Mouse (Mus musculus) forebrain, embryonic 10.5 days (tissue): Measurements from ENCODE around the gene Lrrc72. TPM values are rescaled to one million over a fixed set of nuclear protein-coding genes. Genes with fewer than 3 reads are reported as not detected.

Experiments used
- DNase-seq: peaks from one replicate; pipeline ENCODE4 v3.0.0-alpha.2; 2017; ENCODE audit warnings: low spot score; ENCODE audit errors: extremely low spot score
- H3K27ac ChIP-seq: fragments of 300-500 bp; sonication (generic); 2 replicates; pipeline ENCODE4 v1.5.1; 2016; ENCODE audit warnings: mild to moderate bottlenecking
- H3K27me3 ChIP-seq: fragments of 300-500 bp; sonication (generic); 2 replicates; pipeline ENCODE4 v1.6.1; 2016; ENCODE audit warnings: mild to moderate bottlenecking; ENCODE audit not compliant: poor library complexity, severe bottlenecking
- H3K36me3 ChIP-seq: fragments of 300-500 bp; sonication (generic); replicated peaks from 2 replicates; pipeline ENCODE4 v1.6.1; 2016; ENCODE audit warnings: mild to moderate bottlenecking, moderate library complexity
- H3K4me1 ChIP-seq: fragments of 300-500 bp; sonication (generic); 2 replicates; pipeline ENCODE4 v1.6.1; 2016
- H3K4me3 ChIP-seq: fragments of 300-500 bp; sonication (generic); 2 replicates; pipeline ENCODE4 v1.5.1; 2016; ENCODE audit warnings: mild to moderate bottlenecking, moderate library complexity
- H3K9me3 ChIP-seq: fragments of 300-500 bp; sonication (generic); 2 replicates; pipeline ENCODE4 v1.6.1; 2016; ENCODE audit warnings: mild to moderate bottlenecking, moderate library complexity
- whole genome bisulfite sequencing: fragments of 180-500 bp; shearing (Covaris S2); methylation state at CpG from one replicate; pipeline ENCODE4 v1.1.7; 2016; 5-methylcytosine and 5-hydroxymethylcytosine counted together
- polyA plus RNA-seq: library from polyadenylated mRNA; unstranded; fragments of >200 nt; fragmentation: Nextera tagmentation; extraction: Ambion mirVana; gene quantifications from 2 replicates; pipeline ENCODE4 v1.2.1, GENCODE M21; 2016

Gene Lrrc72
- polyA plus RNA-seq = not detected in 2 replicates

- H3K27me3 ChIP-seq = no peaks in the 10 kb centered on the region
- no peaks in the 10 kb centered on the region for H3K36me3 ChIP-seq
- no peak within 1 kb of the TSS for H3K27ac ChIP-seq
- no peaks in the 10 kb centered on the region for H3K4me1 ChIP-seq
- no peak within 1 kb of the TSS for H3K4me3 ChIP-seq
- DNase-seq = no peak
- 90% methylated on average over 9 of the region's 9 CpGs for WGBS
- no peaks in the 10 kb centered on the region for H3K9me3 ChIP-seq
Observed at GRCm38 (mm10) chr12:36253298-36253697, at the start of gene Lrrc72. Lrrc72 (minus strand) TSS chr12:36253398.

- no peaks in the 10 kb centered on the region for H3K27me3 ChIP-seq
- H3K9me3 ChIP-seq = no peaks in the 10 kb centered on the region
- no peak overlapping the region for H3K4me3 ChIP-seq
- 89% methylated on average over 12 of the region's 12 CpGs for WGBS
- no peak for DNase-seq
- H3K4me1 ChIP-seq = no peaks in the 10 kb centered on the region
- H3K36me3 ChIP-seq = no peaks in the 10 kb centered on the region
- no peak overlapping the region for H3K27ac ChIP-seq
Observed at GRCm38 (mm10) chr12:36302326-36302725, 49.1 kb upstream of the Lrrc72 start.

- Histone ChIP-seq H3K27me3 (no peaks in the 10 kb centered on the region), H3K9me3 (no peaks in the 10 kb centered on the region), H3K27ac (no peak overlapping the region), H3K4me1 (no peaks in the 10 kb centered on the region), H3K36me3 (no peaks in the 10 kb centered on the region), H3K4me3 (no peak overlapping the region)
- 88% methylated on average over 6 of the region's 6 CpGs for WGBS
- DNase-seq = no peak
Observed at GRCm38 (mm10) chr12:36291346-36291745, 38.1 kb upstream of the Lrrc72 start.

- H3K36me3 ChIP-seq = no peaks in the 10 kb centered on the region
- no peaks in the 10 kb centered on the region for H3K4me1 ChIP-seq
- no peak for DNase-seq
- H3K27me3 ChIP-seq = no peaks in the 10 kb centered on the region
- 88% methylated on average over 4 of the region's 4 CpGs for WGBS
- H3K27ac ChIP-seq = no peak overlapping the region
- H3K9me3 ChIP-seq = no peaks in the 10 kb centered on the region
- no peak overlapping the region for H3K4me3 ChIP-seq
Observed at GRCm38 (mm10) chr12:36290465-36290864, 37.3 kb upstream of the Lrrc72 start.

GRCm38 (mm10) chr12:36289634-36290033 lies 36.4 kb upstream of the Lrrc72 start:
- 93% methylated on average over 8 of the region's 8 CpGs for WGBS
- H3K4me1 ChIP-seq = no peaks in the 10 kb centered on the region
- DNase-seq = no peak

GRCm38 (mm10) chr12:36274823-36275222 lies 21.6 kb upstream of the Lrrc72 start:
- Histone ChIP-seq H3K36me3 (no peaks in the 10 kb centered on the region), H3K4me3 (no peak overlapping the region), H3K27me3 (no peaks in the 10 kb centered on the region), H3K4me1 (no peaks in the 10 kb centered on the region), H3K27ac (no peak overlapping the region), H3K9me3 (no peaks in the 10 kb centered on the region)
- 91% methylated on average over 3 of the region's 3 CpGs for WGBS
- DNase-seq = no peak

More at GRCm38 (mm10) chr12:36289634-36290033, 36.4 kb upstream of the Lrrc72 start:
- H3K27ac ChIP-seq = no peak overlapping the region
- H3K27me3 ChIP-seq = no peaks in the 10 kb centered on the region
- no peaks in the 10 kb centered on the region for H3K9me3 ChIP-seq
- H3K4me3 ChIP-seq = no peak overlapping the region
- no peaks in the 10 kb centered on the region for H3K36me3 ChIP-seq

- Histone ChIP-seq H3K4me1 (no peaks in the 10 kb centered on the region), H3K36me3 (no peaks in the 10 kb centered on the region), H3K9me3 (no peaks in the 10 kb centered on the region), H3K27me3 (no peaks in the 10 kb centered on the region), H3K4me3 (no peak overlapping the region), H3K27ac (no peak overlapping the region)
- DNase-seq = no peak
- WGBS = 92% methylated on average over 8 of the region's 8 CpGs
Observed at GRCm38 (mm10) chr12:36267670-36268246, 14.6 kb upstream of the Lrrc72 start.

- H3K36me3 ChIP-seq = no peaks in the 10 kb centered on the region
Observed at GRCm38 (mm10) chr12:36262116-36262721, 9.0 kb upstream of the Lrrc72 start.

GRCm38 (mm10) chr12:36255413-36255812 lies 2.2 kb upstream of the Lrrc72 start:
- WGBS = 78% methylated on average over 5 of the region's 5 CpGs
- H3K4me3 ChIP-seq = no peak overlapping the region
- H3K9me3 ChIP-seq = no peaks in the 10 kb centered on the region
- H3K27ac ChIP-seq = no peak overlapping the region
- H3K27me3 ChIP-seq = no peaks in the 10 kb centered on the region
- no peaks in the 10 kb centered on the region for H3K36me3 ChIP-seq
- no peaks in the 10 kb centered on the region for H3K4me1 ChIP-seq
- no peak for DNase-seq

More at GRCm38 (mm10) chr12:36262116-36262721, 9.0 kb upstream of the Lrrc72 start:
- Histone ChIP-seq H3K27ac (no peak overlapping the region), H3K9me3 (no peaks in the 10 kb centered on the region), H3K27me3 (no peaks in the 10 kb centered on the region), H3K4me3 (no peak overlapping the region), H3K4me1 (no peaks in the 10 kb centered on the region)
- no peak for DNase-seq
- WGBS = 87% methylated on average over 11 of the region's 11 CpGs

- DNase-seq = no peak
- H3K4me3 ChIP-seq = no peak overlapping the region
- no peaks in the 10 kb centered on the region for H3K4me1 ChIP-seq
- H3K36me3 ChIP-seq = no peaks in the 10 kb centered on the region
- H3K9me3 ChIP-seq = no peaks in the 10 kb centered on the region
- no peak overlapping the region for H3K27ac ChIP-seq
- WGBS = 83% methylated on average over 3 of the region's 3 CpGs
- H3K27me3 ChIP-seq = no peaks in the 10 kb centered on the region
Observed at GRCm38 (mm10) chr12:36241171-36241570, 12.0 kb downstream of the Lrrc72 start.

- Histone ChIP-seq H3K36me3 (no peaks in the 10 kb centered on the region), H3K27me3 (no peaks in the 10 kb centered on the region), H3K27ac (no peak overlapping the region), H3K4me3 (no peak overlapping the region), H3K9me3 (no peaks in the 10 kb centered on the region; the same call in 1 of the 2 replicates), H3K4me1 (no peaks in the 10 kb centered on the region)
- WGBS = 76% methylated on average over 2 of the region's 2 CpGs
- no peak for DNase-seq
Observed at GRCm38 (mm10) chr12:36231386-36231785, 21.8 kb downstream of the Lrrc72 start.

GRCm38 (mm10) chr12:36224392-36224791 lies 28.8 kb downstream of the Lrrc72 start:
- Histone ChIP-seq H3K27me3 (no peaks in the 10 kb centered on the region), H3K9me3 (no peaks in the 10 kb centered on the region), H3K4me1 (no peaks in the 10 kb centered on the region), H3K27ac (no peak overlapping the region), H3K36me3 (no peaks in the 10 kb centered on the region), H3K4me3 (no peak overlapping the region)
- no peak for DNase-seq
- 77% methylated on average over 4 of the region's 4 CpGs for WGBS

- Histone ChIP-seq H3K27ac (no peak overlapping the region), H3K4me3 (no peak overlapping the region), H3K4me1 (no peaks in the 10 kb centered on the region), H3K27me3 (0 out of 2 replicates have a peak, but pooled peaks cover 6% of the 10 kb centered on the region), H3K9me3 (no peaks in the 10 kb centered on the region), H3K36me3 (no peaks in the 10 kb centered on the region)
- no peak for DNase-seq
- 92% methylated on average over 10 of the region's 10 CpGs for WGBS
Observed at GRCm38 (mm10) chr12:36216905-36217304, 36.3 kb downstream of the Lrrc72 start.
